Mouse (Mus musculus) bone marrow macrophage, adult 2 months (primary cell): Measurements from ENCODE around the gene Prkar2a. TPM values are rescaled to one million over a fixed set of nuclear protein-coding genes. Genes with fewer than 3 reads are reported as not detected.

ENCODE experiments used
- H3K27ac ChIP-seq: 2 replicates; pipeline ENCODE4 v1.5.1; 2012; ENCODE audit warnings: low read depth, low read length; ENCODE audit not compliant: insufficient read depth
- H3K4me1 ChIP-seq: 2 replicates; pipeline ENCODE4 v1.6.1; 2012; ENCODE audit warnings: low read length; ENCODE audit not compliant: control insufficient read depth, insufficient read depth
- H3K4me3 ChIP-seq: 2 replicates; pipeline ENCODE4 v1.5.1; 2012; ENCODE audit warnings: mild to moderate bottlenecking, low read length, moderate library complexity; ENCODE audit not compliant: insufficient read depth
- CTCF ChIP-seq: IDR thresholded peaks from 2 replicates; pipeline ENCODE4 v1.5.1; 2012; ENCODE audit warnings: low read depth, mild to moderate bottlenecking, low read length, moderate library complexity
- POLR2A ChIP-seq: IDR thresholded peaks from 2 replicates; pipeline ENCODE4 v1.6.1; 2012; ENCODE audit warnings: mild to moderate bottlenecking, low read depth, low read length, borderline replicate concordance
- polyA plus RNA-seq: library from polyadenylated mRNA; stranded (reverse); fragments of >200 nt; gene quantifications from 2 replicates; pipeline ENCODE4 v1.2.4, GENCODE M21; 2012; ENCODE audit not compliant: missing spikeins, insufficient read depth, insufficient read length

Gene Prkar2a
- polyA plus RNA-seq, 1 experiment: 37.6 TPM

DNA sequence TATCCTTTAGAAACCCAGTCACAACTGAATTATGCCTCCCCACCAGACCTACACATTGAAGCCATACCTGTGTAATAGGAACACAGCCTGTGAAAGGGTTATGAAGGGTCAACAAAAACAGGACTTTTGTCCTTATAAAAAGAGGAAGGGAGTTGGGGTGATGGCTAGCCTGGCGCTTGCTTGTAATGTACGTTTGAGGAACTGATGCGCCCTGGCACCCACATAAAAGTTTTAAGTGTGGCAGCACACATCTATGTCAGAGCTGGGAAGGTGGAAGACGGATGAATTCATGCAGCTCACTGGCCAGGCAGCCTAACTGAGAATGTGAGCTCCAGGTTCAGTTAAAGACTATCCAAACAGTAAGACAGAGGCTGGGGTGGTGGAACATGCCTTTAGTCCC is 27.1 kb downstream of the Prkar2a start:
- TF ChIP-seq POLR2A (no peak), CTCF (no peak)
- H3K4me3 ChIP-seq: no peak overlapping the region
- H3K27ac ChIP-seq: peak overlapping the region; percentile 40
- peaks cover 13% of the 10 kb centered on the region for H3K4me1 ChIP-seq

DNA sequence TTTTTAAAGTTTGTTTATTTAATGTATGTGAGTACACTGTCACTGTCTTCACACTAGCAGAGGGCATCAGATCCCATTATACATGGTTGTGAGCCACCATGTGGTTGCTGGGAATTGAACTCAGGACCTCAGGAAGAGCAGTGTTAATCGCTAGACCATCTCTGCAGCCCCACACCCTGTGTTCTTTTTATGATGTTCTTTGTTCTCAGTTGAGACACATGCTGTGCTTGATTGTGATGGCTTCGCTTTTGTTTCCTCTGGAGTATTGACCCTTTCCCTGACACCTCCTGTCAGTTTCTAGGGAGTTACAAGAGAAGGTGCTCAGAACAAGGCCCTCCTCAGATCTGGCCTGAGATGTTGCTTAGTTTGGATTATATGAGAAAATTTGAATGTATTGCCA is 34.6 kb downstream of the Prkar2a start:
- peaks cover 17% of the 10 kb centered on the region for H3K4me1 ChIP-seq
- H3K27ac ChIP-seq: no peak overlapping the region
- H3K4me3 ChIP-seq: no peak overlapping the region
- TF ChIP-seq POLR2A: no peak
- no peak for TF ChIP-seq CTCF

DNA sequence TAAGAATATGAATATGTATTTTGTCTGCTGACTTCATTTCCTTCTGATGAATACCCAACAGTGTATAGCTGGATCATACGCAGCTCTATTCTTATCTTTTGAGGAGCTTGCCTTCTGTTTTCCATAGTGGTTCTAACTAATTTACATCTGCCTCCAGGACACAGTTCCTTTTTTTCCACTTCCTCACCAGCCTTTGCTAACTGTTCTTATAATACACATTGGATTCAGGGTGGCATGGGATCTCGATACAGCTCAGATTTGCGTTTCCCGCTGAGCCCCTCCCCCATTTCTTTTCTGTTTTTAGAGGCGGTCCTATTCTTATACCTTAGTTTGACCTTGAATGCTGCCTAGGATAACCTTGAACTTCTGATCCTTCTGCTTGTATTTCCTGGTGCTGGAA is 37.0 kb downstream of the Prkar2a start:
- peaks cover 17% of the 10 kb centered on the region for H3K4me1 ChIP-seq
- H3K27ac ChIP-seq: peak overlapping the region; percentile 25
- H3K4me3 ChIP-seq: no peak overlapping the region
- no peak for TF ChIP-seq POLR2A
- no peak for TF ChIP-seq CTCF

DNA sequence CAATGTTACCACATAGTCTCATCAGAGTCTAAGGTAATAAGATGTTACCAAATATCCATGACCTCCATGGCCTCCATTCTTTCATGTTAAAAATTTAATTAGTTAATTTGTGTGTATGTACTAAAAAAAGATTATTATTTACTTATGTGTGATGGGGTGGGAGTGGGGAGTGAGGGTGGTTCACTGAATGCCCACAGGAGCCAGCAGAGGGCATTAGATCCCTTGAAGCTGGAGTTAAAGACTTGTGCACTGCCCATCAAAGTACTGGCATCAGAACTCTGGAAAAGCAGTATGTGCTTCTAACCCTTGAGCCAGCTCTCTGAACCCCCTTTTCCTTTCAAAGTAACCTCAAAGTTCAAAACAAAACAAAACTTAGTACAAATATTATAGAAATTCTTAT is 39.9 kb downstream of the Prkar2a start:
- Histone ChIP-seq H3K4me3 (no peak overlapping the region), H3K27ac (no peak overlapping the region), H3K4me1 (peaks cover 17% of the 10 kb centered on the region)
- TF ChIP-seq CTCF (0 out of 2 replicates have a peak, but pooled peaks have one; percentile 8), POLR2A (no peak)

DNA sequence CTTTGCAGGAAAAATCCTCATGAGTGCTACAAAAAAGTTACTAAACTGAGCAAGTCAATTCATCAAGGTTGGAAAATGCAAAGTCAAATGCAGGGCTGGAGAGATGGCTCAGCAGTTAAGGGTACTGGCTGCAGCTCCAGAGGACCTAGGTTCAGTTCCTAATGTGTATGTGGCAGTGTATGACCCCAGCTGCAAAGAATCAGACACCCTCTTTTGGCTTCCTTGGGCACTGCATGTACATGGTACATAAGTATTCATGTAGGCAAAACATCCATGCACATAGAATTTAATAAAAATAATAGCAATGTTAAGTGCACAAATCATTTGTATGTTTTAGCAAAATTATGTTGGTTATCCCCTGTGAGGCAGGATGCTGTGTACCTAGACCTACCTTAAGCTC is 43.3 kb downstream of the Prkar2a start:
- H3K4me1 ChIP-seq: peaks cover 2% of the 10 kb centered on the region; the same call in 1 of the 2 replicates
- no peak overlapping the region for H3K4me3 ChIP-seq
- TF ChIP-seq CTCF (no peak), POLR2A (no peak)
- no peak overlapping the region for H3K27ac ChIP-seq

DNA sequence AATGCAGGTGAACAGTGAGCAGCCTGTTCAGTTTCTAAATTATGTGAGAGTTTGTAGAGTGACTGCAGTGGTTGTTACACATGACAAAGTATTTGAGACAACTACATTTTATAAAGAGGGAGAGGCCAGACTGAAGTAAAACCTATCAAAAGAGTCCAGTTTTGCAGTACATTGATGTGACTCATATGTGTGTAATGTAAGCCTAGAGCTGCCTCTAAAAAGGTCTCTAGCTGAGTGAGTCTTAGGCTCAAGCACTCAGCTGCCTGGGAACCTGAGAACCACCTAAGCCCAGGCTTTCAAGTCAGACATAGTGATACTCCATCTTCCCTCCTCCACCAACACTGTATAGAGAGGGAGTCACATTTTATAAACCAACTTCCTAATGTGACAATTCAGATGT is 45.5 kb downstream of the Prkar2a start:
- Histone ChIP-seq H3K4me3 (no peak overlapping the region), H3K27ac (no peak overlapping the region), H3K4me1 (peaks cover 5% of the 10 kb centered on the region; the same call in 1 of the 2 replicates)
- TF ChIP-seq CTCF: no peak
- TF ChIP-seq POLR2A: no peak

DNA sequence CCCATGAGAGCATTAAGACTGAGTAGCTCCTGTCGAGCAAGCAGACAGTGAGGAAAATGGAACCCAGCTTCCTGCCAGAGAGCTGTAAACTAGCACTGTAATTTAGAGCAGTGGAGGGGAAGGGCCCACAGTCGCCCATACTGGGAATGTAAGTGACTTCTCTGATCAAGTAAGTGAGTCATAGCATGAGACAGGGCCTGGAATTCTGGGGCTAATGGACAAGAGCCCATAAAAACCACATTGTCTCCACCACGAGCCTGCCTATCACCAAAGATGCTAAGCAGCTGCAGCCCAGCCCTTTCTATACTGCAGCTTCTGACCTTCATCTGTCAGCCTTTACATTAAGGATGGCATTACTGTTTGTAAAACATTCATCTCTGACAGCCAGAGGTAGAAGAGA is 50.1 kb downstream of the Prkar2a start:
- Histone ChIP-seq H3K27ac (no peak overlapping the region), H3K4me3 (no peak overlapping the region), H3K4me1 (peaks cover 5% of the 10 kb centered on the region; the same call in 1 of the 2 replicates)
- no peak for TF ChIP-seq POLR2A
- no peak for TF ChIP-seq CTCF

DNA sequence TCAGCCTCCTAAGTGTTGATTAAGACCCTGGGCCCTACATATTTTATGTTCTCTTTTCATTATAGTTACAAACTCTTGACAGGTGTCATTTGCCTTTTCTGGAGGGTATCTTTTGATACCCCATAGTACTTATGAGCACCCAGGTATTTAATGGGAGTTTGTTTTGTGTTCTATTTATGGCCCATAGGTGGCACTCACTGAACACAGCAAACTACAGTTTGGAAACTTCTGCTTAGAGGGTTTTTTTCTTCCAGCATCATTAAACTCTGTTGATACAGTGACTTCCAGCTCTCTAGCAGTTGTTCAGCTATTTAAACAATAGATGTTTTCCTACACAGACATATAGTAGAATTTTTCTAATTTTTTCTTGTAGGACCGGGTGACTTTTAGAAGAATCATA is 50.9 kb downstream of the Prkar2a start:
- TF ChIP-seq CTCF: no peak
- no peak for TF ChIP-seq POLR2A
- H3K4me3 ChIP-seq: no peak overlapping the region
- no peak overlapping the region for H3K27ac ChIP-seq
- peaks cover 5% of the 10 kb centered on the region; the same call in 1 of the 2 replicates for H3K4me1 ChIP-seq

DNA sequence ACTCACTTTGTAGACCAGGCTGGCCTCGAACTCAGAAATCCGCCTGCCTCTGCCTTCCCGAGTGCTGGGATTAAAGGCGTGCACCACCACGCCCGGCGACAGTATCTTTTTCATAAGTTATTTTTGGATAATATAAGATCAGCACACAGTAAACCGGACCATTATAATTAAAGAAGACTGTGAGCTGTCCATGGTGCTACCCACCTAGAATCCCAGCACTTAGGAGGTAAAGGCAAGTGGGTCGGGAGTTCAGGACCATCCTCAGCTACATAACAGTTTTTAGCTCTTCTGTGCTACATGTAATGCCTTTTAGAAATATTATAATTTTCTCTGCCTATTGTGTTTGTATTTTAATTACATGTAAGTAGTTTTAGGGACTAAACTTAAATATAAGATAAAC is 52.9 kb downstream of the Prkar2a start:
- Histone ChIP-seq H3K4me3 (no peak overlapping the region), H3K27ac (no peak overlapping the region), H3K4me1 (peaks cover 5% of the 10 kb centered on the region; the same call in 1 of the 2 replicates)
- TF ChIP-seq POLR2A (no peak), CTCF (no peak)

DNA sequence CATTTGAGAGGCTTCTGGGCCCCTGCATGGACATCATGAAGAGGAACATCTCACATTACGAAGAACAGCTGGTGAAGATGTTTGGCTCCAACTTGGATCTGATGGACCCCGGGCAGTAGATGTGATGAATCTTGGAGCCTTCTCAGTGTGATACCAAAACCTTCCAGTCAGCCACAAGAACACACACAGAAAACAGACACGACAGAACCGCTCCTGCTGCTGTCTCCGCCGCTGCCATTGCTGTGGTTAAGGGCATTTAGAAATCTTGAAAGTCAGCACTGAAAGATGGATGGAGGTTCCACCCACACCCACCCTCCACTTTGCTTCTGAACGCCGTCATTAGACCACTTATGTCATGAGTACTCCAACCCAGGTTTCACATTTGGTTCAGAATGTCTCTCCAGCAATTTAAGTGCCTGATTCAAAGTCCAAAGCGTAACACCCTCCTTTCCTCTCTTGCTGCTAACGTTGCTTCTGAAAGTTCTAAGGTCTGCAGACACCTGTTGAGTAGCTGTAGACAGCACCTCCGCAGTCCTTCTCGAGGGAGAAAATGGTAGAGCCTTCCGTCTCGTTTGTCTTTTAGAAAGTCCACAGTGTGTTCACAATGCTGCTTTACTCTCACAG is 57.9 kb downstream of the Prkar2a start:
- TF ChIP-seq POLR2A: no peak
- no peak for TF ChIP-seq CTCF
- Histone ChIP-seq H3K4me1 (no peaks in the 10 kb centered on the region), H3K4me3 (no peak overlapping the region), H3K27ac (no peak overlapping the region)
